Mouse (Mus musculus) kidney, embryonic 15.5 days (tissue): Measurements from ENCODE around the gene Garnl3. TPM values are rescaled to one million over a fixed set of nuclear protein-coding genes. Genes with fewer than 3 reads are reported as not detected.
A peak's percentile ranks its signal among the peaks of the same experiment; 100 is the strongest.

ENCODE experiments used
- ATAC-seq: fragments of 200-750 bp; cut with Nextera tagmentation; replicated peaks from 2 replicates; pipeline ENCODE4 v1.8.0; 2017; ENCODE audit warnings: moderate TSS enrichment; ENCODE audit not compliant: low FRiP score
- H3K27ac ChIP-seq: fragments of 300-500 bp; sonication (generic); 2 replicates; pipeline ENCODE4 v1.5.1; 2015; ENCODE audit warnings: mild to moderate bottlenecking, inconsistent platforms
- H3K27me3 ChIP-seq: fragments of 300-500 bp; sonication (generic); 2 replicates; pipeline ENCODE4 v1.6.1; 2015; ENCODE audit warnings: inconsistent platforms
- H3K36me3 ChIP-seq: fragments of 300-500 bp; sonication (generic); 2 replicates; pipeline ENCODE4 v1.6.1; 2015; ENCODE audit warnings: inconsistent platforms
- H3K4me1 ChIP-seq: fragments of 300-500 bp; sonication (generic); 2 replicates; pipeline ENCODE4 v1.6.1; 2015; ENCODE audit warnings: inconsistent platforms
- H3K4me2 ChIP-seq: fragments of 300-500 bp; sonication (generic); 2 replicates; pipeline ENCODE4 v1.6.1; 2015; ENCODE audit warnings: moderate library complexity, mild to moderate bottlenecking, inconsistent platforms
- H3K4me3 ChIP-seq: fragments of 300-500 bp; sonication (generic); replicated peaks from 2 replicates; pipeline ENCODE4 v1.5.1; 2015; ENCODE audit warnings: mild to moderate bottlenecking, inconsistent platforms
- H3K9ac ChIP-seq: fragments of 300-500 bp; sonication (generic); 2 replicates; pipeline ENCODE4 v1.6.1; 2015; ENCODE audit warnings: mild to moderate bottlenecking, inconsistent platforms
- H3K9me3 ChIP-seq: fragments of 300-500 bp; sonication (generic); replicated peaks from 2 replicates; pipeline ENCODE4 v1.6.1; 2016; ENCODE audit warnings: inconsistent platforms
- WGBS: fragments of 180-500 bp; shearing (Covaris S2); methylation state at CpG from one replicate; pipeline ENCODE4 v1.1.7; 2015; ENCODE audit warnings: mixed read lengths; 5-methylcytosine and 5-hydroxymethylcytosine counted together
- polyA plus RNA-seq: library from polyadenylated mRNA; unstranded; fragments of >200 nt; fragmentation: Nextera tagmentation; extraction: Ambion mirVana; gene quantifications from 2 replicates; pipeline ENCODE4 v1.2.1, GENCODE M21; 2015

Garnl3 gene
- polyA plus RNA-seq, 1 experiment from 2014 or later: 14.0 TPM

- WGBS: 78% methylated on average over 3 of the region's 3 CpGs
- no peaks in the 10 kb centered on the region for H3K36me3 ChIP-seq
- no peaks in the 10 kb centered on the region for H3K9me3 ChIP-seq
- no peaks in the 10 kb centered on the region for H3K27me3 ChIP-seq
- ATAC-seq: no peak
- H3K9ac ChIP-seq: no peak overlapping the region
- no peak overlapping the region for H3K27ac ChIP-seq
- no peak overlapping the region for H3K4me2 ChIP-seq
- peaks cover 48% of the 10 kb centered on the region for H3K4me1 ChIP-seq
- H3K4me3 ChIP-seq: no peak overlapping the region
Observed at GRCm38 (mm10) chr2:33167060-33167459, 35.6 kb upstream of the Garnl3 start.

- Histone ChIP-seq H3K27ac (peak overlapping the region; percentile 90), H3K4me2 (no peak overlapping the region), H3K4me3 (no peak overlapping the region), H3K4me1 (peaks cover 44% of the 10 kb centered on the region), H3K9ac (no peak overlapping the region), H3K27me3 (no peaks in the 10 kb centered on the region), H3K9me3 (no peaks in the 10 kb centered on the region), H3K36me3 (no peaks in the 10 kb centered on the region)
- WGBS: 26% methylated on average over 7 of the region's 7 CpGs
- peak; percentile 62 for ATAC-seq
Observed at GRCm38 (mm10) chr2:33165710-33166374, 34.4 kb upstream of the Garnl3 start.

- Histone ChIP-seq H3K9ac (no peak overlapping the region), H3K27ac (peak overlapping the region; percentile 90), H3K4me1 (peaks cover 48% of the 10 kb centered on the region), H3K27me3 (no peaks in the 10 kb centered on the region), H3K36me3 (no peaks in the 10 kb centered on the region), H3K4me2 (no peak overlapping the region), H3K4me3 (no peak overlapping the region), H3K9me3 (no peaks in the 10 kb centered on the region)
- ATAC-seq: peak; percentile 26; the same call in 1 of the 2 replicates
- 44% methylated on average over 4 of the region's 4 CpGs for WGBS
Observed at GRCm38 (mm10) chr2:33165229-33165628, 33.8 kb upstream of the Garnl3 start.

- Histone ChIP-seq H3K9ac (no peak overlapping the region), H3K4me1 (peaks cover 53% of the 10 kb centered on the region), H3K36me3 (no peaks in the 10 kb centered on the region), H3K27ac (peak overlapping the region; percentile 90), H3K4me2 (no peak overlapping the region), H3K27me3 (no peaks in the 10 kb centered on the region), H3K9me3 (no peaks in the 10 kb centered on the region), H3K4me3 (no peak overlapping the region)
- 52% methylated on average over 3 of the region's 3 CpGs for WGBS
- no peak for ATAC-seq
Observed at GRCm38 (mm10) chr2:33164646-33165045, 33.2 kb upstream of the Garnl3 start.

- peaks cover 41% of the 10 kb centered on the region for H3K4me1 ChIP-seq
- no peak overlapping the region for H3K4me3 ChIP-seq
- no peak overlapping the region for H3K27ac ChIP-seq
- no peaks in the 10 kb centered on the region for H3K9me3 ChIP-seq
- no peaks in the 10 kb centered on the region for H3K36me3 ChIP-seq
- H3K4me2 ChIP-seq: no peak overlapping the region
- ATAC-seq: no peak
- no peaks in the 10 kb centered on the region for H3K27me3 ChIP-seq
- H3K9ac ChIP-seq: no peak overlapping the region
- WGBS: 89% methylated on average over 2 of the region's 2 CpGs
Observed at GRCm38 (mm10) chr2:33162126-33162525, 30.7 kb upstream of the Garnl3 start.

- Histone ChIP-seq H3K4me1 (peaks cover 25% of the 10 kb centered on the region), H3K9ac (no peak overlapping the region), H3K4me2 (no peak overlapping the region), H3K27ac (peak overlapping the region; percentile 33; the same call in 1 of the 2 replicates), H3K4me3 (no peak overlapping the region), H3K36me3 (no peaks in the 10 kb centered on the region), H3K27me3 (no peaks in the 10 kb centered on the region), H3K9me3 (no peaks in the 10 kb centered on the region)
- no peak; the same call in 1 of the 2 replicates for ATAC-seq
- 54% methylated on average over 12 of the region's 12 CpGs for WGBS
Observed at GRCm38 (mm10) chr2:33160326-33160973, 29.0 kb upstream of the Garnl3 start.

GRCm38 (mm10) chr2:33159593-33159992 is 28.1 kb upstream of the Garnl3 start:
- Histone ChIP-seq H3K9me3 (no peaks in the 10 kb centered on the region), H3K4me1 (peaks cover 16% of the 10 kb centered on the region), H3K27me3 (no peaks in the 10 kb centered on the region), H3K4me2 (no peak overlapping the region), H3K36me3 (no peaks in the 10 kb centered on the region), H3K4me3 (no peak overlapping the region), H3K9ac (no peak overlapping the region), H3K27ac (no peak overlapping the region)
- 93% methylated on average over 7 of the region's 7 CpGs for WGBS
- no peak for ATAC-seq

- H3K4me3 ChIP-seq: no peak overlapping the region
- no peak overlapping the region for H3K9ac ChIP-seq
- H3K4me2 ChIP-seq: no peak overlapping the region
- no peaks in the 10 kb centered on the region for H3K9me3 ChIP-seq
- H3K27ac ChIP-seq: no peak overlapping the region
- H3K36me3 ChIP-seq: no peaks in the 10 kb centered on the region
- WGBS: 91% methylated on average over 6 of the region's 6 CpGs
- H3K4me1 ChIP-seq: peaks cover 13% of the 10 kb centered on the region
- H3K27me3 ChIP-seq: no peaks in the 10 kb centered on the region
- ATAC-seq: no peak
Observed at GRCm38 (mm10) chr2:33158895-33159294, 27.4 kb upstream of the Garnl3 start.

- no peak overlapping the region for H3K4me2 ChIP-seq
Observed at GRCm38 (mm10) chr2:33156283-33156781, 24.9 kb upstream of the Garnl3 start.

GRCm38 (mm10) chr2:33154751-33155372 is 23.4 kb upstream of the Garnl3 start:
- peak; percentile 52; the same call in 1 of the 2 replicates for ATAC-seq
- Histone ChIP-seq H3K36me3 (no peaks in the 10 kb centered on the region), H3K4me3 (no peak overlapping the region), H3K4me2 (no peak overlapping the region), H3K9me3 (no peaks in the 10 kb centered on the region), H3K4me1 (peaks cover 5% of the 10 kb centered on the region), H3K27ac (no peak overlapping the region), H3K9ac (no peak overlapping the region), H3K27me3 (no peaks in the 10 kb centered on the region)
- 21% methylated on average over 5 of the region's 5 CpGs for WGBS

More at GRCm38 (mm10) chr2:33156283-33156781, 24.9 kb upstream of the Garnl3 start:
- Histone ChIP-seq H3K27ac (no peak overlapping the region), H3K9me3 (no peaks in the 10 kb centered on the region), H3K4me3 (no peak overlapping the region), H3K4me1 (peaks cover 13% of the 10 kb centered on the region), H3K36me3 (no peaks in the 10 kb centered on the region), H3K27me3 (no peaks in the 10 kb centered on the region), H3K9ac (no peak overlapping the region)
- WGBS: 57% methylated on average over 5 of the region's 5 CpGs
- no peak for ATAC-seq

GRCm38 (mm10) chr2:33146994-33147393 is 15.5 kb upstream of the Garnl3 start:
- Histone ChIP-seq H3K4me1 (0 out of 2 replicates have a peak, but pooled peaks cover 6% of the 10 kb centered on the region), H3K9me3 (no peaks in the 10 kb centered on the region), H3K27ac (no peak overlapping the region), H3K4me3 (no peak overlapping the region), H3K36me3 (no peaks in the 10 kb centered on the region), H3K27me3 (no peaks in the 10 kb centered on the region), H3K4me2 (no peak overlapping the region), H3K9ac (no peak overlapping the region)
- WGBS: 85% methylated on average over 4 of the region's 4 CpGs
- ATAC-seq: no peak

- Histone ChIP-seq H3K4me3 (no peak overlapping the region), H3K9ac (no peak overlapping the region), H3K4me1 (0 out of 2 replicates have a peak, but pooled peaks cover 6% of the 10 kb centered on the region), H3K36me3 (no peaks in the 10 kb centered on the region), H3K9me3 (no peaks in the 10 kb centered on the region), H3K27ac (no peak overlapping the region), H3K27me3 (no peaks in the 10 kb centered on the region), H3K4me2 (no peak overlapping the region)
- 74% methylated on average over 2 of the region's 2 CpGs for WGBS
- ATAC-seq: no peak
Observed at GRCm38 (mm10) chr2:33143292-33143691, 11.8 kb upstream of the Garnl3 start.
